Mouse (Mus musculus) embryonic fibroblast, embryonic 13.5 days (primary cell): Measurements from ENCODE around the gene Pigo. TPM values are rescaled to one million over a fixed set of nuclear protein-coding genes. Genes with fewer than 3 reads are reported as not detected.

ENCODE experiments used
- H3K27ac ChIP-seq: 2 replicates; pipeline ENCODE4 v1.5.1; 2012; ENCODE audit warnings: low read length, control low read depth, inconsistent platforms; ENCODE audit not compliant: insufficient read depth
- H3K4me1 ChIP-seq: 2 replicates; pipeline ENCODE4 v1.6.1; 2011; ENCODE audit warnings: low read length; ENCODE audit not compliant: control insufficient read depth, insufficient read depth
- H3K4me3 ChIP-seq: 2 replicates; pipeline ENCODE4 v1.5.1; 2011; ENCODE audit warnings: mild to moderate bottlenecking, control low read depth, low read length; ENCODE audit not compliant: insufficient read depth
- CTCF ChIP-seq: IDR thresholded peaks from 2 replicates; pipeline ENCODE4 v1.5.1; 2011; ENCODE audit warnings: mild to moderate bottlenecking, control low read depth, low read length, moderate library complexity, borderline replicate concordance; ENCODE audit not compliant: insufficient read depth
- POLR2A ChIP-seq: IDR thresholded peaks from 2 replicates; pipeline ENCODE4 v1.6.1; 2011; ENCODE audit warnings: low read depth, mild to moderate bottlenecking, control low read depth, low read length, moderate library complexity
- polyA plus RNA-seq: library from polyadenylated mRNA; stranded (reverse); fragments of >200 nt; gene quantifications from 2 replicates; pipeline ENCODE4 v1.2.4, GENCODE M21; 2011; ENCODE audit warnings: low read depth; ENCODE audit not compliant: missing spikeins, insufficient read length

Gene Pigo
- polyA plus RNA-seq, 1 experiment = 15.0 TPM

DNA sequence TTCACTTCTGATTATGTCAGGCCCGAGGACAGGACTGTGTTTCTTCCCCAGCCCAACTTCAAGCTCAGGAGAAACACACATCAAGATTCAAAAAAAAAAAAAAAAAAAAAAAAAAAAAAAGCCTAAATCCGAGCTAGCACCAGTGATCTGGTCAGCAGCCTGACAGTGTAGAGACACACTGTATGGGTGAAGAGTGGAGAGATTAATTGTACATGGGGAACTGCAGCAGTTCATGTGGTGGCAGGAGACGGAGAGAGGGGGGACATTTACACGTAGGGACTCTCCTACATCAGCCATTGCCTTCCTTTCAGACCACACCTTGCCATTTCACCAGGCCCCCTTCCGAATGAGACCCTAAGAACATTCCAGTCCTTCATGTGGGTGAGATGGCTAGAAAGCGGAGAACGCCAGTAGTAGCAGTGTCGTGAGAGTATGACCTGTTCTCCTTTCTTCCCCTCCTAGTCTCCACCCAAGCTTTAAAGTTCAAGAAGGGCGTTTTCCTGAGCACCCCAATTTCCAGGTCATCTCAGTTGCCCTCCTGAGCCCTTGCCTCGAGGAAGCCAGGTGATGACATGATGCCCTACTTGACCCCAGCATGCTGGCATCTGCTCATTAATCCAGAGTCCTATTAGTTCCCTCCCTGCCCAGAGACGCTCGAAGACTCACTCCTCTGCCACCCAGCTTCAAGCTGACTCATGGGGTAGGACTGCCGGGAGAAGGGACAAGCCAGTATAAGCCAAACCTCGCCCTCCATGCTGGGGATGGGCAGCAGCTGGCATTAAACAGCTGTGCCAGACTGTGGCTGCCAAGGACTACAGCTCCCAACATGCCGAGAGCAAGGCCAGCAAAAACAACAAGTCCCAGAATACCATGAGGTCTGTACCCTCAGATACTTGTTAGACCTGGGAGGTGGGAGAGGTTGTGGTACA, 13.2 kb upstream of the Pigo start:
- peak overlapping the region; percentile 91 for H3K4me3 ChIP-seq
- TF ChIP-seq CTCF = no peak
- peak; percentile 40; the same call in 1 of the 2 replicates for TF ChIP-seq POLR2A
- H3K27ac ChIP-seq = peak overlapping the region; percentile 67
- H3K4me1 ChIP-seq = peaks cover 11% of the 10 kb centered on the region

DNA sequence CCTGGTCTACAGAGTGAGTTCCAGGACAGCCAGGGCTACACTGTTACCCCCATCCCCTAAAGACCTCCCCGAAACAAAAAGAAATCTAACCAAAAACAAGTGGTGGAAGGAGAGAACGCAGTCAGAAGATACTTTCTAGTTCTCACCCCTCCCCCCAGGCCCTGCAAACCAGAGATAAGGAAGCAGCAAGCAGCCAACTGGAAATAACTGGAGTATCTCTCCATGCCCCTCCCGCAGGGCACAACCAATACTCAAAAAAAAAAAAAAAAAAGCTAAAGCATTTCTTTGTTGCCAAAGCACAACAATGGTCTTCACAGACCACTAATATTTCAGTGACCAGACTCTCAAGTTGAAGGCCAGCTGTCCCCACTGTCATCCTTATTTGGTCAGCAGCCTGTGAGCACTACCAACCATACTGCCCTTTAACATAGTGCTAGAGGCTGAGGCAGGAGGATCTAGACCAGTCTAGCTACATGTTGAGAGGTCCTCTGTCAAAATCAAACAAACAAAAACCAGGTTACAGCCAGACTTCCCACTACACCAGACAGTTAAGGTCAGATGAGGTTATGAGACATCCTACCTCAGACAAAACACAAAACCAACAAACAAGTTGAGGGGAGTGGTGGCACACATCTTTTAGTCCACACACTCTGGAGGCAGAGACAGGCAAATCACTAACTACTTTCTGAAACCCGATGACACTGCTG, 12.4 kb upstream of the Pigo start:
- TF ChIP-seq POLR2A = no peak
- TF ChIP-seq CTCF = no peak
- H3K27ac ChIP-seq = no peak overlapping the region
- H3K4me1 ChIP-seq = peaks cover 11% of the 10 kb centered on the region
- H3K4me3 ChIP-seq = peak overlapping the region; percentile 91

DNA sequence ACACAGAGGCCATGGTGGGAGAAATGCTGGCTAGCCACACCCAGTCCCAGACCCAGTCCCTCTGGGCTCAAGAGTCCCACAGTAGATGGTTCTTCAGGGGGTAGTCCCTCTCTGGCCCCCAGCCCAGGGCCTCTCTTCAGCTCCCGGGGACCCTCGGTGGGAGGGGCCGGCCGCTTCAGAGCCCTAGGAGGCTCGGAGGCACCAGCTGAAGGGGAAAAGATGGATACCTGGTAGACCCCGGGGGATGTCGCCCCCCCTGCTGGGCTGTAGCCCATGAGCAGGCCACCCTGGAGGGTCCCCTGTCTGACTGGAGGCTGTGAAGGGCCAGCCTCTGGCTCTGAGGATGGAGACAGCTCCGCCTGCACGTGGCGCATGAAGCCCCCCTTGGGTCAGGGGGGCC, 10.7 kb upstream of the Pigo start:
- H3K27ac ChIP-seq = no peak overlapping the region
- H3K4me1 ChIP-seq = peaks cover 11% of the 10 kb centered on the region
- H3K4me3 ChIP-seq = no peak overlapping the region
- TF ChIP-seq CTCF (no peak), POLR2A (no peak)

DNA sequence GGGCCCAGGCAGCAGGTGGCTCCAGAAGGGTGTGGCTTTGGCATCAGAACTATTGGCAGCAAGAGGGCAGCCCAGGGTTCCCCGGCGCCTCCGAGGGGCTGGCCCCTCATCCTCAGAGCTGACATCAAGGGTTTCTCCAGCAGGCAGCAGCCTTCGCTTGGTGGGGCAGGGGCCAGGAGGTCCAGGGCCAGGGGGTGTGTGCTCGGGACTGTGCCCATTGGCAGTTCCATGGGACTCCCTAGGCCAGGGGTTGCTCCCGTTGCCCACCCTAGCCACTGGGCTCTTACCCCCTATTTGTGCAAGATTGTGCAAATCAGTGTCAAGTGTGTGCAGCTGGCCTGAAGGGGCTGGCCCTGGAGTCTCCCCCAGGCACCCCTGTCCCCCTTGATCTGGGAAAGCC, 10.2 kb upstream of the Pigo start:
- TF ChIP-seq POLR2A (no peak), CTCF (no peak)
- Histone ChIP-seq H3K4me1 (peaks cover 8% of the 10 kb centered on the region), H3K27ac (no peak overlapping the region), H3K4me3 (no peak overlapping the region)

DNA sequence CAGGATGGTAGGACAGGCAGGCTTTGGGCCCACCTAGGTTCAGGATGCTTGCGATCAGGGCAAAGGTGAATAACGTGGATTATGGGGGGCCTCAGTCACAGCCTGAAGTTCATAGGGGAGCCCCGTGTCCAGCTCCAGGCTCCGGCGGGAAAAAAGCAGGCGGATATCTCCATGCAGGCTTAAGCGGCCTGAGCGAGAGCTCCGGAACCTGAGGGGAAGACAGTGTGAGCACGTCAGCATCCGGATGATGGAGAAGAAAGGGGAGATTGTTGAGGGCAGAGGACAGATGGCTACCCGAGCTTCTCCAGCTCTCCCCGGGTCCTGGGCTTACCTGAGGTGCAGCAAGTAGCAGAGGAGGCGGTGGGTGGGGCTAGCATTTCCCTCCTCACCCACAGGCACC, 7.9 kb upstream of the Pigo start:
- H3K4me3 ChIP-seq = no peak overlapping the region
- H3K27ac ChIP-seq = no peak overlapping the region
- TF ChIP-seq CTCF = no peak
- TF ChIP-seq POLR2A = no peak
- H3K4me1 ChIP-seq = peaks cover 7% of the 10 kb centered on the region

DNA sequence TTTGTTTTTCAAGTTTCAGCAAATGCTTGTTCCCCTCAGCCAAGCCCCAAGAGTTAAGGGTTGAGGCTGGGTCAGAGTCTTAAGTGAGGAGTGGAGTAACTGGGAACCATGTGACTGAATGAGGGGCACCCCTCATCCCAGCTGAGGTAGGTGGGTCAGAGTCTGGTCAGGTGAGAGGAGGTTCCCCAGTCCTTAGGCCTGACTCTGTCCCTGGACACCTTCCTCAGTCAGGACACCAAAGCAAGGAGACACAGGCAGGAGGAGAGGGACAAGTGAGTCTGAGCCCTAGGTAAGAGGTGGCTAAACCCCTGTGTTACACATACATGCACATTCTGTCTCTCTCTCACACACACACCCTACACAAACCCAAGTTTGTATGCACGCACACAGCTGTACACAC, 6.9 kb upstream of the Pigo start:
- H3K4me1 ChIP-seq = peaks cover 3% of the 10 kb centered on the region; the same call in 1 of the 2 replicates
- H3K27ac ChIP-seq = no peak overlapping the region
- no peak for TF ChIP-seq POLR2A
- TF ChIP-seq CTCF = no peak
- no peak overlapping the region for H3K4me3 ChIP-seq

DNA sequence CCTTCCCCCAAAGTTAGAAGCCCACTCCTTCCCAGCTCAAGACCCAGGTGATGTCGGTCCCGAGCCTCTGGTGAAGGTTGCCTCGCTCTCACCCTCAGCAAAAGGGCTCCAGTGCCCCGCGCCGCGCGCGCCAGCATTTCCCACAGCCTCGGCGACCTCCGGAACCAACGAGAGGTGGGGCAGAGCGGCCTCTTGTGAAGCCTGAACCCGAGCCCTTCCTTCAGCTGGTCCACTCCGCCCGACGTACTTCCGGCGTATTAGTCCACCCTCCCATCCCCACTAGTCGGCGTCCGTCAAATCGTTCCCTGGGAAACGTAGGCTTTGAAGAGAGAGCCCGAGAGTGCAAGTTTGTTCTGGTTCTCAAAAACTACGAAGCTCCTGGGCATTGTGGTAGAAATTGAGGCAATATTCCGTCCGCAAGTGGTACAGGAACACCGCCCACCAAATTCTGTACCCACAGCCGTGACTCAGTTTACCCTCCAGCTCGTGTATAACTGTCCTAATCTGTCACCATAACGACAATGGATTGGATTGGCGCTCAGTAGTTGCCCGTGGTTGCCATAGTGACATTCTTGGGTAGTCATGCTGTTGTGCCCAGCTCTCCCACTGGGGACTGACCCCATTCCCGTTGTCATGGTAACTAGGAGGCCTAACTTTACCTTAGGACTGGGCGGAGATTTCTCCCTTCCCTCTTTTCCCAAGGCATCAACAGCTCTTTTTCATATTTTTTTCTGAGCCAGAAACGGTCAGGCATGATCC, 5.8 kb upstream of the Pigo start, which contains the start of gene Stoml2:
TSS of gene Stoml2 (minus strand) at position 474 of the 759 bp plus-strand sequence.
- TF ChIP-seq CTCF (no peak), POLR2A (peak; percentile 70)
- peak within 1 kb of the TSS; percentile 47 for H3K27ac ChIP-seq
- peaks cover 3% of the 10 kb centered on the region; the same call in 1 of the 2 replicates for H3K4me1 ChIP-seq
- peak within 1 kb of the TSS; percentile 84 for H3K4me3 ChIP-seq

DNA sequence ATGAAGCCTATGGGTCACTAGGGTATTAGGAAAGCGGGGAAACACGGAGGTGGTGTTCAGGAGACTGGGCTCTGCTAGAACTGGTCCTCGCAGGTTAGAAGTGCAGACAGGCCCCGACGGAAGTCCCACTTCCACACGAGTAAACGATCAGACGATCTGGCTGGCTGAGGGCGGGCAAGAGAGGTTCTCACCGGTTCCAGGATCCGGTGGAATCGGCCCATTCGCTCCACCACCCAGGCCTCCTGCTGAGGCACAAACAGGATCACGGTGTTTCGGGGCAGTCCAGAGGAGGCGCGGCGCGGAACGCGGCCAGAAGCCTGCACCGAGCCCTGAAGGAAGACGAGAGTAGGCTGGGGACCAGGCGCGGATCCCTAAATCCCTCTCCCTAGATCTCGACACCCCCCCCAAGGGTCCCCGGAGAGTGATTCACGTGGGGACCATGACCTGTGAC, 5.2 kb upstream of the Pigo start:
- Histone ChIP-seq H3K4me1 (peaks cover 3% of the 10 kb centered on the region; the same call in 1 of the 2 replicates), H3K4me3 (peak overlapping the region; percentile 84), H3K27ac (peak overlapping the region; percentile 47)
- TF ChIP-seq POLR2A = no peak
- TF ChIP-seq CTCF = no peak

DNA sequence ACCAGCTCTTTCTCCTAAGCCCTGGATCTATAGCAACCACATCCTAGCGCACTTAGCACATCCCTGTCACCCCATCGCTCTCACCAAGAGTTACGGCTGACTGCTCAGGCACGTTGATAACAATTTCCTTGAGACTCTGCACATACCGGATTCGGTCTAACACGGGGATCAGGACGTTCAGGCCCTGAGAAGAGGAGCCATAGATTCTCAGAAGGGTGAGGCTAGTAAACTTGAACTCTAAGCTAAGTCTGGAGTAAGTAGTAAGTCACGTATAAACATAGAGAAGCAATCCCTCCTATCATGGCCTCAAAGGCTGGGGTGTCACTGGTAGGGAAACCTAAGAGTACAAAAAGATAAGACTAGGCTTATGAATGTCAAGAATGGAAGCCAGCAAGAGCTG, 4.7 kb upstream of the Pigo start:
- TF ChIP-seq POLR2A (0 out of 2 replicates have a peak, but pooled peaks have one; percentile 19), CTCF (no peak)
- Histone ChIP-seq H3K4me3 (peak overlapping the region; percentile 84), H3K27ac (no peak overlapping the region), H3K4me1 (peaks cover 3% of the 10 kb centered on the region; the same call in 1 of the 2 replicates)
